Mouse (Mus musculus) hindbrain, embryonic 16.5 days (tissue): ENCODE measurements at regions not wholly inside any gene's neighbourhood (a gene's known extent, or its start where the extent isn't known, plus 50 kb on each side); places are given as distances from the start of the nearest gene placed in this dataset.
A peak's percentile ranks its signal among the peaks of the same experiment; 100 is the strongest.

Source experiments
- ATAC-seq: fragments of 200-750 bp; cut with Nextera tagmentation; 2 replicates; pipeline ENCODE4 v1.8.0; 2017; ENCODE audit warnings: moderate TSS enrichment, moderate library complexity
- H3K27ac ChIP-seq: fragments of 300-500 bp; sonication (generic); 2 replicates; pipeline ENCODE4 v1.5.1; 2014; ENCODE audit warnings: low read depth, mild to moderate bottlenecking, control low read depth, low read length, moderate library complexity
- H3K27me3 ChIP-seq: fragments of 300-500 bp; sonication (generic); replicated peaks from 2 replicates; pipeline ENCODE4 v1.6.1; 2014; ENCODE audit warnings: low read length; ENCODE audit not compliant: control insufficient read depth, insufficient read depth
- H3K36me3 ChIP-seq: fragments of 300-500 bp; sonication (generic); 2 replicates; pipeline ENCODE4 v1.6.1; 2014; ENCODE audit warnings: mild to moderate bottlenecking, low read length, moderate library complexity, mixed read lengths; ENCODE audit not compliant: control insufficient read depth, insufficient read depth
- H3K4me1 ChIP-seq: fragments of 300-500 bp; sonication (generic); 2 replicates; pipeline ENCODE4 v1.6.1; 2014; ENCODE audit warnings: low read depth, low read length; ENCODE audit not compliant: control insufficient read depth, insufficient read depth
- H3K4me2 ChIP-seq: fragments of 300-500 bp; sonication (generic); 2 replicates; pipeline ENCODE4 v1.6.1; 2014; ENCODE audit warnings: mild to moderate bottlenecking, low read length, control low read depth, moderate library complexity
- H3K4me3 ChIP-seq: fragments of 300-500 bp; sonication (generic); 2 replicates; pipeline ENCODE4 v1.5.1; 2014; ENCODE audit warnings: mild to moderate bottlenecking, low read length, control low read depth, moderate library complexity
- H3K9ac ChIP-seq: fragments of 300-500 bp; sonication (generic); 2 replicates; pipeline ENCODE4 v1.6.1; 2014; ENCODE audit warnings: low read depth, mild to moderate bottlenecking, control low read depth, low read length, moderate library complexity
- H3K9me3 ChIP-seq: fragments of 300-500 bp; sonication (generic); 2 replicates; pipeline ENCODE4 v1.6.1; 2014; ENCODE audit warnings: mild to moderate bottlenecking, low read length, moderate library complexity; ENCODE audit not compliant: control insufficient read depth
- WGBS: fragments of 180-500 bp; shearing (Covaris S2); extraction: QIAGEN DNeasy Blood & Tissue Kit; methylation state at CpG from one replicate; pipeline ENCODE4 v1.1.7; 2014; 5-methylcytosine and 5-hydroxymethylcytosine counted together

GRCm38 (mm10) chr7:77882605-77883354 lies 855.0 kb downstream of the Ntrk3 start:
- no peak overlapping the region for H3K4me3 ChIP-seq
- no peaks in the 10 kb centered on the region for H3K9me3 ChIP-seq
- H3K4me2 ChIP-seq, result no peak overlapping the region
- H3K27ac ChIP-seq, result no peak overlapping the region
- H3K4me1 ChIP-seq, result no peaks in the 10 kb centered on the region
- no peaks in the 10 kb centered on the region for H3K27me3 ChIP-seq
- 64% methylated on average over 5 of the region's 5 CpGs for WGBS
- H3K9ac ChIP-seq, result no peak overlapping the region
- no peak for ATAC-seq
- H3K36me3 ChIP-seq, result no peaks in the 10 kb centered on the region

GRCm38 (mm10) chr7:77867518-77867917 lies 870.3 kb downstream of the Ntrk3 start:
- Histone ChIP-seq H3K4me3 (no peak overlapping the region), H3K4me1 (no peaks in the 10 kb centered on the region; the same call in 1 of the 2 replicates), H3K9ac (no peak overlapping the region), H3K9me3 (no peaks in the 10 kb centered on the region), H3K27ac (no peak overlapping the region), H3K27me3 (no peaks in the 10 kb centered on the region; the same call in 1 of the 2 replicates), H3K4me2 (no peak overlapping the region), H3K36me3 (no peaks in the 10 kb centered on the region)
- peak; percentile 60 for ATAC-seq
- WGBS, result 20% methylated on average over 4 of the region's 4 CpGs

- no peak overlapping the region for H3K4me3 ChIP-seq
- H3K9me3 ChIP-seq, result no peaks in the 10 kb centered on the region
- H3K36me3 ChIP-seq, result no peaks in the 10 kb centered on the region
- WGBS, result 88% methylated on average over 8 of the region's 8 CpGs
- H3K27ac ChIP-seq, result no peak overlapping the region
- H3K9ac ChIP-seq, result no peak overlapping the region
- ATAC-seq, result no peak
- H3K4me2 ChIP-seq, result no peak overlapping the region
- H3K27me3 ChIP-seq, result no peaks in the 10 kb centered on the region; the same call in 1 of the 2 replicates
- H3K4me1 ChIP-seq, result no peaks in the 10 kb centered on the region
Observed at GRCm38 (mm10) chr7:77861841-77862240, 876.0 kb downstream of the Ntrk3 start.

GRCm38 (mm10) chr7:77858436-77858835 lies 879.4 kb downstream of the Ntrk3 start:
- H3K27me3 ChIP-seq, result no peaks in the 10 kb centered on the region; the same call in 1 of the 2 replicates
- 72% methylated on average over 4 of the region's 4 CpGs for WGBS

GRCm38 (mm10) chr7:77857979-77858378 lies 879.8 kb downstream of the Ntrk3 start:
- 76% methylated on average over 5 of the region's 5 CpGs for WGBS
- H3K4me3 ChIP-seq, result no peak overlapping the region
- H3K4me1 ChIP-seq, result no peaks in the 10 kb centered on the region
- no peaks in the 10 kb centered on the region for H3K36me3 ChIP-seq
- no peaks in the 10 kb centered on the region for H3K9me3 ChIP-seq
- H3K9ac ChIP-seq, result no peak overlapping the region
- H3K4me2 ChIP-seq, result no peak overlapping the region
- ATAC-seq, result no peak
- no peaks in the 10 kb centered on the region for H3K27me3 ChIP-seq
- H3K27ac ChIP-seq, result no peak overlapping the region

More at GRCm38 (mm10) chr7:77858436-77858835, 879.4 kb downstream of the Ntrk3 start:
- no peak for ATAC-seq
- Histone ChIP-seq H3K36me3 (no peaks in the 10 kb centered on the region), H3K4me2 (no peak overlapping the region), H3K27ac (no peak overlapping the region), H3K4me1 (no peaks in the 10 kb centered on the region), H3K4me3 (no peak overlapping the region), H3K9me3 (no peaks in the 10 kb centered on the region), H3K9ac (no peak overlapping the region)

GRCm38 (mm10) chr7:77855653-77856239 lies 882.1 kb downstream of the Ntrk3 start:
- no peaks in the 10 kb centered on the region for H3K9me3 ChIP-seq
- no peak overlapping the region for H3K4me2 ChIP-seq
- 67% methylated on average over 6 of the region's 6 CpGs for WGBS
- no peaks in the 10 kb centered on the region for H3K4me1 ChIP-seq
- ATAC-seq, result no peak
- no peak overlapping the region for H3K9ac ChIP-seq
- no peak overlapping the region for H3K27ac ChIP-seq
- H3K4me3 ChIP-seq, result no peak overlapping the region
- H3K27me3 ChIP-seq, result no peaks in the 10 kb centered on the region
- no peaks in the 10 kb centered on the region for H3K36me3 ChIP-seq

- no peaks in the 10 kb centered on the region for H3K9me3 ChIP-seq
- H3K4me1 ChIP-seq, result no peaks in the 10 kb centered on the region
- H3K36me3 ChIP-seq, result no peaks in the 10 kb centered on the region
- ATAC-seq, result no peak
- no peak overlapping the region for H3K9ac ChIP-seq
- no peak overlapping the region for H3K27ac ChIP-seq
- 83% methylated on average over 2 of the region's 2 CpGs for WGBS
- H3K27me3 ChIP-seq, result no peaks in the 10 kb centered on the region
- H3K4me3 ChIP-seq, result no peak overlapping the region
- H3K4me2 ChIP-seq, result no peak overlapping the region
Observed at GRCm38 (mm10) chr7:77855077-77855476, 882.7 kb downstream of the Ntrk3 start.

GRCm38 (mm10) chr7:77824261-77824959 lies 913.4 kb downstream of the Ntrk3 start:
- no peak overlapping the region for H3K4me3 ChIP-seq
- no peak overlapping the region for H3K9ac ChIP-seq
- no peaks in the 10 kb centered on the region for H3K27me3 ChIP-seq
- H3K9me3 ChIP-seq, result no peaks in the 10 kb centered on the region
- ATAC-seq, result no peak
- H3K4me2 ChIP-seq, result no peak overlapping the region
- WGBS, result 68% methylated on average over 6 of the region's 6 CpGs
- no peak overlapping the region for H3K27ac ChIP-seq
- H3K36me3 ChIP-seq, result no peaks in the 10 kb centered on the region
- H3K4me1 ChIP-seq, result no peaks in the 10 kb centered on the region
